ENCODE assay signal across 8 mouse cellular contexts in the genomic region with DNA sequence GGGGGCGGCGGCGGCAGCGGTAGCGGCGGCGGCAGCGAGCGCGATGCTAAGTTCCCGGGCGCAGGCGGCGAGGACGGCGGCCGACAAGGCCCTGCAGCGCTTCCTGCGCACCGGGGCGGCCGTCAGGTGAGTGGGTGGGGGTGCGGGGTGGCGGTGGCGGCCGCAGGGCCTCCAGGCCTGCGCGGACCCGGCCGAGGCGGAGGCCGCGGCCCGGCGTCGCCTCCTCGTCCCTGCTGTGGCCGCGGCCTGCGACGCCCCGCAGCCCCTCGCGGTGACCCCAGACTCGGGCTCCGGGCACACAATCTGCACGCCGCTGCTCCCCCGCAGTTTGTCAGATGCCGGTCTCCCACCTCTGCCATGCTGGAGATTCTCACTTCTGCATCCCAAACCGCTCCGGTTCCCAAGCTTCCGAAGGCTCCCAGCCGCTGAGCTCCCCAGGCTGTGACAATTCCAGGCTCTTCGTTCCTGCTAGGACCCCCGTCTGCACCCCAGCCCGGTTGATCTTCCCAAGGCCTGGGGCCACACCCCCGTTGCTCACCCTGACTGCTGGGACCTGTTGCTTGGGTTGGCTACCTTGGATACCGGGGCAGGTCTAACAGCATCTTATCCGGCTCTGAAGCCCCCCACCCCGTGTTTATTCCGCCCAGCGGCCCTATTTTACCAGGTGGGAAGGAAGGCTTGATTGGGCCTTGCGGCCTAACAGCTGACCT. TPM values are rescaled to one million over a fixed set of nuclear protein-coding genes. Genes with fewer than 3 reads are reported as not detected.
DNase-seq lines count a peak whose midpoint lies in the region; ATAC-seq and TF ChIP-seq lines count a peak whose summit lies in the region.

No protein-coding gene starts in this region.

- in situ Hi-C loops in ES-E14 (cut with MboI; ENCODE audit: low sequenced_read_pairs in 2 of 2, unreplicated experiment in 2 of 2): no loop called here

- H3K9ac ChIP-seq in kidney, embryonic 14.5 days (ENCODE audit: low read depth, low read length): peak overlapping the region; percentile 87
- peak overlapping the region; percentile 85 for H3K9ac ChIP-seq in ES-E14 (ENCODE audit: insufficient read depth, low read depth, low read length, poor library complexity, severe bottlenecking)
- peak overlapping the region; percentile 89 for H3K9ac ChIP-seq in limb, embryonic 11.5 days (ENCODE audit: low read length)

- ATAC-seq in kidney, embryonic 14.5 days (ENCODE audit: low FRiP score, low TSS enrichment): peak; percentile 65
- ATAC-seq in limb, embryonic 11.5 days (ENCODE audit: insufficient number of reproducible peaks, low FRiP score, low TSS enrichment, low read depth): peak; percentile 71; the same call in 1 of the 2 replicates

- H3K9me3 ChIP-seq in kidney, embryonic 14.5 days (ENCODE audit: control insufficient read depth, low read length): no peaks in the 10 kb centered on the region
- H3K9me3 ChIP-seq in ES-E14 (ENCODE audit: control insufficient read depth, insufficient read depth, low read depth, low read length): no peaks in the 10 kb centered on the region
- no peaks in the 10 kb centered on the region for H3K9me3 ChIP-seq in limb, embryonic 11.5 days (ENCODE audit: control insufficient read depth, low read length)

- DNase-seq in kidney, postnatal 4 days: no peak
- DNase-seq in ES-E14 (ENCODE audit: low read depth, low spot score): no peak
- DNase-seq in limb, embryonic 11.5 days (ENCODE audit: low spot score): peak; percentile 27
- no peak for DNase-seq in adrenal gland, postnatal 14 days
- DNase-seq in adrenal gland, adult 2 months: no peak

- H3K27ac ChIP-seq in kidney, embryonic 14.5 days (ENCODE audit: low read depth, low read length): no peak overlapping the region
- H3K27ac ChIP-seq in ES-E14 (ENCODE audit: insufficient read depth, low read depth, low read length, poor library complexity, severe bottlenecking): no peak overlapping the region
- H3K27ac ChIP-seq in embryonic fibroblast, embryonic 13.5 days (ENCODE audit: insufficient read depth, low read length): no peak overlapping the region
- H3K27ac ChIP-seq in limb, embryonic 11.5 days (replicated peaks; ENCODE audit: low read depth, low read length): no peak overlapping the region
- H3K27ac ChIP-seq in small intestine, adult 2 months (ENCODE audit: insufficient read depth, low read depth, low read length): no peak overlapping the region

- no peaks in the 10 kb centered on the region; the same call in 1 of the 2 replicates for H3K27me3 ChIP-seq in kidney, embryonic 14.5 days (ENCODE audit: control insufficient read depth, insufficient read depth, low read length)
- no peaks in the 10 kb centered on the region for H3K27me3 ChIP-seq in limb, embryonic 11.5 days (ENCODE audit: control insufficient read depth, insufficient read depth, low read length)
- H3K27me3 ChIP-seq in small intestine, adult 2 months (ENCODE audit: control insufficient read depth, insufficient read depth, low read length): no peaks in the 10 kb centered on the region

- H3K4me1 ChIP-seq in kidney, embryonic 14.5 days (ENCODE audit: control insufficient read depth, insufficient read depth, low read length): peaks cover 9% of the 10 kb centered on the region
- H3K4me1 ChIP-seq in ES-E14 (ENCODE audit: control insufficient read depth in 2 of 2, insufficient read depth in 2 of 2, low read length in 2 of 2, poor library complexity in 1 of 2): peaks cover 0 to 7% of the 10 kb centered on the region in 2 experiments; a peak in 1 of 4 replicates
- H3K4me1 ChIP-seq in embryonic fibroblast, embryonic 13.5 days (ENCODE audit: control insufficient read depth, insufficient read depth, low read length): peaks cover 8% of the 10 kb centered on the region
- peaks cover 7% of the 10 kb centered on the region for H3K4me1 ChIP-seq in limb, embryonic 11.5 days (ENCODE audit: control insufficient read depth, insufficient read depth, low read length)
- H3K4me1 ChIP-seq in small intestine, adult 2 months (ENCODE audit: control insufficient read depth, insufficient read depth, insufficient read length, low read length): peaks cover 7% of the 10 kb centered on the region

- WGBS in kidney, embryonic 14.5 days: 2% methylated on average over 54 of the region's 64 CpGs
- 3% methylated on average over 51 of the region's 64 CpGs for WGBS in limb, embryonic 11.5 days
- WGBS in small intestine, adult 2 months: 3% methylated on average over 64 of the region's 64 CpGs

- H3K4me2 ChIP-seq in kidney, embryonic 14.5 days (replicated peaks; ENCODE audit: low read depth, low read length): peak overlapping the region; percentile 75
- peak overlapping the region; percentile 80 for H3K4me2 ChIP-seq in limb, embryonic 11.5 days (ENCODE audit: low read depth, severe bottlenecking)

- H3K36me3 ChIP-seq in kidney, embryonic 14.5 days (ENCODE audit: control insufficient read depth, insufficient read depth, low read length): peaks cover 13% of the 10 kb centered on the region; the same call in 1 of the 2 replicates
- H3K36me3 ChIP-seq in ES-E14 (ENCODE audit: control insufficient read depth, insufficient read depth, low read length, poor library complexity, severe bottlenecking): peaks cover 2% of the 10 kb centered on the region; the same call in 1 of the 2 replicates
- H3K36me3 ChIP-seq in limb, embryonic 11.5 days (ENCODE audit: control insufficient read depth, insufficient read depth, low read length): no peaks in the 10 kb centered on the region; the same call in 1 of the 2 replicates
- peaks cover 5% of the 10 kb centered on the region; the same call in 1 of the 2 replicates for H3K36me3 ChIP-seq in small intestine, adult 2 months (ENCODE audit: control insufficient read depth, insufficient read depth, low read length)

- TF ChIP-seq CTCF in embryonic fibroblast, embryonic 13.5 days (IDR thresholded peaks at IDR 0.05; ENCODE audit: borderline replicate concordance, insufficient read depth, low read length): no peak
- TF ChIP-seq CTCF in small intestine, adult 2 months (IDR thresholded peaks at IDR 0.05; ENCODE audit: extremely low read depth, insufficient read length, insufficient replicate concordance, low read depth, low read length): no peak

- peak overlapping the region; percentile 73 for H3K4me3 ChIP-seq in kidney, embryonic 14.5 days (ENCODE audit: low read length)
- H3K4me3 ChIP-seq in ES-E14 (ENCODE audit: insufficient read depth in 1 of 2, low read depth in 1 of 2, low read length in 2 of 2, poor library complexity in 1 of 2, severe bottlenecking in 1 of 2): peak overlapping the region; percentile 67 to 96
- H3K4me3 ChIP-seq in embryonic fibroblast, embryonic 13.5 days (ENCODE audit: insufficient read depth, low read length): peak overlapping the region; percentile 95
- H3K4me3 ChIP-seq in limb, embryonic 11.5 days (ENCODE audit: low read depth, low read length): peak overlapping the region; percentile 81
- peak overlapping the region; percentile 80 for H3K4me3 ChIP-seq in small intestine, adult 2 months (ENCODE audit: low read depth, low read length)

- TF ChIP-seq POLR2A in embryonic fibroblast, embryonic 13.5 days (IDR thresholded peaks at IDR 0.05; ENCODE audit: low read depth, low read length): no peak
- no peak for TF ChIP-seq POLR2A in small intestine, adult 2 months (IDR thresholded peaks at IDR 0.05; ENCODE audit: low read depth, low read length)

RNA-seq across cellular contexts. Expression of gene Svop, which starts 9.2 kb away (rescaled TPM):
- polyA plus RNA-seq in kidney, embryonic 14.5 days (2014; fragmentation: Nextera tagmentation; extraction: Ambion mirVana): 0.09 TPM in 1 of 2 replicates, not detected in the other
- 3.3 and 4.9 TPM in 2 replicates for total RNA-seq in ES-E14 (2012; rRNA removed)
- 0.35 and 0.89 TPM in 2 replicates for polyA plus RNA-seq in embryonic fibroblast, embryonic 13.5 days (2011; ENCODE audit: insufficient read length, low read depth, missing spikeins)
- polyA plus RNA-seq in limb, embryonic 11.5 days (2014; fragmentation: Nextera tagmentation; extraction: Ambion mirVana): 0.24 TPM in 1 of 2 replicates, not detected in the other
- polyA plus RNA-seq in small intestine, adult 2 months (2012; rRNA removed): 0.15 and 0.42 TPM in 2 replicates
- 3.2 and 4.1 TPM in 2 replicates for total RNA-seq in adrenal gland, postnatal 14 days (2021)
- 1 to 10 TPM; 1.6 to 4.0 TPM for total RNA-seq in adrenal gland, adult 2 months (2021)
- polyA plus RNA-seq in adrenal gland, adult 2 months (2012; rRNA removed): 1.5 and 1.9 TPM in 2 replicates

RNA-seq across cellular contexts. Expression of gene Alkbh2, which starts 27.5 kb away (rescaled TPM):
- 11.6 and 13.3 TPM in 2 replicates for polyA plus RNA-seq in kidney, embryonic 14.5 days (2014; fragmentation: Nextera tagmentation; extraction: Ambion mirVana)
- 26.7 and 32.6 TPM in 2 replicates for total RNA-seq in ES-E14 (2012; rRNA removed)
- polyA plus RNA-seq in embryonic fibroblast, embryonic 13.5 days (2011; ENCODE audit: insufficient read length, low read depth, missing spikeins): 4.4 and 5.6 TPM in 2 replicates
- polyA plus RNA-seq in limb, embryonic 11.5 days (2014; fragmentation: Nextera tagmentation; extraction: Ambion mirVana): 13.4 and 14.6 TPM in 2 replicates
- 3.1 and 6.6 TPM in 2 replicates for polyA plus RNA-seq in small intestine, adult 2 months (2012; rRNA removed)
- 9.9 and 10.3 TPM in 2 replicates for total RNA-seq in adrenal gland, postnatal 14 days (2021)
- 1 to 10 TPM; 6.0 to 9.3 TPM for total RNA-seq in adrenal gland, adult 2 months (2021)
- 10.1 and 15.2 TPM in 2 replicates for polyA plus RNA-seq in adrenal gland, adult 2 months (2012; rRNA removed)

RNA-seq across cellular contexts. Expression of gene Ung, which starts 29.6 kb away (rescaled TPM):
- polyA plus RNA-seq in kidney, embryonic 14.5 days (2014; fragmentation: Nextera tagmentation; extraction: Ambion mirVana): 38.1 and 44.6 TPM in 2 replicates
- total RNA-seq in ES-E14 (2012; rRNA removed): 67.9 and 71.6 TPM in 2 replicates
- polyA plus RNA-seq in embryonic fibroblast, embryonic 13.5 days (2011; ENCODE audit: insufficient read length, low read depth, missing spikeins): 5.9 and 8.9 TPM in 2 replicates
- polyA plus RNA-seq in limb, embryonic 11.5 days (2014; fragmentation: Nextera tagmentation; extraction: Ambion mirVana): 41.8 and 52.8 TPM in 2 replicates
- polyA plus RNA-seq in small intestine, adult 2 months (2012; rRNA removed): 4.8 and 6.7 TPM in 2 replicates
- total RNA-seq in adrenal gland, postnatal 14 days (2021): 11.7 and 11.9 TPM in 2 replicates
- 1 to 10 TPM; 4.7 to 5.7 TPM for total RNA-seq in adrenal gland, adult 2 months (2021)
- polyA plus RNA-seq in adrenal gland, adult 2 months (2012; rRNA removed): 4.3 and 4.9 TPM in 2 replicates

RNA-seq across cellular contexts. Expression of gene Usp30, which starts 35.3 kb away (rescaled TPM):
- 9.3 and 10.7 TPM in 2 replicates for polyA plus RNA-seq in kidney, embryonic 14.5 days (2014; fragmentation: Nextera tagmentation; extraction: Ambion mirVana)
- 15.8 and 21.4 TPM in 2 replicates for total RNA-seq in ES-E14 (2012; rRNA removed)
- polyA plus RNA-seq in embryonic fibroblast, embryonic 13.5 days (2011; ENCODE audit: insufficient read length, low read depth, missing spikeins): 12.2 and 12.4 TPM in 2 replicates
- polyA plus RNA-seq in limb, embryonic 11.5 days (2014; fragmentation: Nextera tagmentation; extraction: Ambion mirVana): 11.7 and 13.3 TPM in 2 replicates
- 6.2 and 10.9 TPM in 2 replicates for polyA plus RNA-seq in small intestine, adult 2 months (2012; rRNA removed)
- total RNA-seq in adrenal gland, postnatal 14 days (2021): 24.9 and 25.7 TPM in 2 replicates
- total RNA-seq in adrenal gland, adult 2 months (2021): 10 to 100 TPM; 25.4 to 40.0 TPM
- 26.6 and 31.3 TPM in 2 replicates for polyA plus RNA-seq in adrenal gland, adult 2 months (2012; rRNA removed)

RNA-seq across cellular contexts. Expression of gene Acacb, which starts 45.8 kb away (rescaled TPM):
- 4.4 and 4.8 TPM in 2 replicates for polyA plus RNA-seq in kidney, embryonic 14.5 days (2014; fragmentation: Nextera tagmentation; extraction: Ambion mirVana)
- 10.5 and 16.9 TPM in 2 replicates for total RNA-seq in ES-E14 (2012; rRNA removed)
- 1.4 and 1.6 TPM in 2 replicates for polyA plus RNA-seq in embryonic fibroblast, embryonic 13.5 days (2011; ENCODE audit: insufficient read length, low read depth, missing spikeins)
- 2.1 and 4.5 TPM in 2 replicates for polyA plus RNA-seq in limb, embryonic 11.5 days (2014; fragmentation: Nextera tagmentation; extraction: Ambion mirVana)
- polyA plus RNA-seq in small intestine, adult 2 months (2012; rRNA removed): 3.1 and 5.9 TPM in 2 replicates
- total RNA-seq in adrenal gland, postnatal 14 days (2021): 121 and 148 TPM in 2 replicates
- 100 to 1,000 TPM; 119 to 132 TPM for total RNA-seq in adrenal gland, adult 2 months (2021)
- polyA plus RNA-seq in adrenal gland, adult 2 months (2012; rRNA removed): 81.3 and 102 TPM in 2 replicates
